Mouse (Mus musculus) CH12.LX (cell line): ENCODE measurements at regions not wholly inside any gene's neighbourhood (a gene's known extent, or its start where the extent isn't known, plus 50 kb on each side); places are given as distances from the start of the nearest gene placed in this dataset.

ENCODE experiments used
- DNase-seq: peaks from one replicate; pipeline ENCODE4 v3.0.0-alpha.2; 2013; ENCODE audit errors: extremely low read depth
- H3K27ac ChIP-seq: 2 replicates; pipeline ENCODE4 v1.5.1; 2012; ENCODE audit warnings: low read depth, mild to moderate bottlenecking, control low read depth, moderate library complexity; ENCODE audit not compliant: insufficient read depth
- H3K27me3 ChIP-seq: replicated peaks from 2 replicates; pipeline ENCODE3; 2012; ENCODE audit warnings: inconsistent platforms
- H3K36me3 ChIP-seq, 2 experiments: replicated peaks in 1 of 2; 2 replicates each; pipeline versions ENCODE3 to v1.6.1; 2012; ENCODE audit warnings: inconsistent platforms in 1 of 2, low read length in 1 of 2, mild to moderate bottlenecking in 1 of 2, mixed read lengths in 1 of 2, moderate library complexity in 1 of 2; ENCODE audit not compliant: control insufficient read depth in 1 of 2, insufficient read depth in 1 of 2
- H3K4me1 ChIP-seq, 2 experiments: 2 replicates each; pipeline ENCODE4 v1.6.1; 2012; ENCODE audit warnings: inconsistent platforms in 1 of 2, moderate library complexity in 1 of 2; ENCODE audit not compliant: insufficient read depth in 2 of 2, control insufficient read depth in 1 of 2
- H3K4me2 ChIP-seq: 2 replicates; pipeline ENCODE4 v1.6.1; 2012; ENCODE audit warnings: low read depth, mild to moderate bottlenecking, control low read depth; ENCODE audit not compliant: poor library complexity, insufficient read depth, severe bottlenecking
- H3K4me3 ChIP-seq, 3 experiments: fragments of 150-350 bp in 1 of 3; sonication (generic) in 1 of 3; replicated peaks in 1 of 3; 2 replicates each; pipeline versions ENCODE3 to v1.5.1; 2011 to 2012; ENCODE audit warnings: low read depth in 2 of 3, low read length in 2 of 3, mild to moderate bottlenecking in 2 of 3, moderate library complexity in 2 of 3, control low read depth in 1 of 3, improper control_type of control experiment in 1 of 3, inconsistent platforms in 1 of 3, mixed read lengths in 1 of 3; ENCODE audit not compliant: poor library complexity in 1 of 3
- H3K79me2 ChIP-seq: replicated peaks from 2 replicates; pipeline ENCODE4 v1.6.1; 2012; ENCODE audit warnings: mild to moderate bottlenecking, moderate library complexity; ENCODE audit not compliant: control insufficient read depth, poor library complexity, insufficient read depth, severe bottlenecking; ENCODE audit errors: extremely low read depth
- H3K9ac ChIP-seq: 2 replicates; pipeline ENCODE4 v1.6.1; 2012; ENCODE audit warnings: low read depth, mild to moderate bottlenecking, control low read depth, moderate library complexity; ENCODE audit not compliant: insufficient read depth
- H3K9me3 ChIP-seq: replicated peaks from 2 replicates; pipeline ENCODE3; 2012; ENCODE audit warnings: low read length, inconsistent platforms, mixed read lengths
- BHLHE40 ChIP-seq: IDR thresholded peaks from 2 replicates; pipeline ENCODE4 v1.6.1; 2011; ENCODE audit warnings: mild to moderate bottlenecking, low read depth, low read length, improper control_type of control experiment
- CHD2 ChIP-seq: IDR thresholded peaks from 2 replicates; pipeline ENCODE4 v1.6.1; 2011; ENCODE audit warnings: low read length, improper control_type of control experiment
- ETS1 ChIP-seq: conservative IDR thresholded peaks from 2 replicates; pipeline ENCODE4 v1.6.1; 2012; ENCODE audit warnings: low read depth, mild to moderate bottlenecking, inconsistent platforms, low read length, improper control_type of control experiment, moderate library complexity
- IRF4 ChIP-seq: IDR thresholded peaks from 2 replicates; pipeline ENCODE4 v1.6.1; 2014; ENCODE audit warnings: low read depth, mild to moderate bottlenecking, inconsistent platforms, low read length, improper control_type of control experiment
- JUN ChIP-seq: IDR thresholded peaks from 2 replicates; pipeline ENCODE4 v1.6.1; 2011; ENCODE audit warnings: low read depth, mild to moderate bottlenecking, low read length, improper control_type of control experiment, moderate library complexity; ENCODE audit not compliant: insufficient read depth
- MAFK ChIP-seq: IDR thresholded peaks from 2 replicates; pipeline ENCODE4 v1.6.1; 2011; ENCODE audit warnings: low read length, improper control_type of control experiment; ENCODE audit not compliant: insufficient replicate concordance
- MAX ChIP-seq: IDR thresholded peaks from 2 replicates; pipeline ENCODE4 v1.6.1; 2011; ENCODE audit warnings: low read length, improper control_type of control experiment
- MAZ ChIP-seq: IDR thresholded peaks from 2 replicates; pipeline ENCODE4 v1.6.1; 2012; ENCODE audit warnings: low read depth, mild to moderate bottlenecking, inconsistent platforms, low read length, improper control_type of control experiment, moderate library complexity
- MEF2A ChIP-seq: IDR thresholded peaks from 2 replicates; pipeline ENCODE4 v1.6.1; 2014; ENCODE audit warnings: low read depth, mild to moderate bottlenecking, inconsistent platforms, low read length, improper control_type of control experiment, borderline replicate concordance
- POLR2A ChIP-seq: IDR thresholded peaks from 2 replicates; pipeline ENCODE4 v1.6.1; 2011; ENCODE audit warnings: low read depth, mild to moderate bottlenecking, improper control_type of control experiment, low read length
- TBP ChIP-seq: conservative IDR thresholded peaks from 2 replicates; pipeline ENCODE4 v1.6.1; 2011; ENCODE audit warnings: low read depth, low read length, improper control_type of control experiment
- TCF12 ChIP-seq: IDR thresholded peaks from 2 replicates; pipeline ENCODE4 v1.6.1; 2014; ENCODE audit warnings: low read depth, mild to moderate bottlenecking, inconsistent platforms, low read length, improper control_type of control experiment
- USF2 ChIP-seq: conservative IDR thresholded peaks from 2 replicates; pipeline ENCODE4 v1.6.1; 2011; ENCODE audit warnings: low read depth, low read length, improper control_type of control experiment
- ZKSCAN1 ChIP-seq: IDR thresholded peaks from 2 replicates; pipeline ENCODE4 v1.6.1; 2012; ENCODE audit warnings: low read depth, inconsistent platforms, low read length, improper control_type of control experiment, borderline replicate concordance
- ZMIZ1 ChIP-seq: IDR thresholded peaks from 2 replicates; pipeline ENCODE4 v1.6.1; 2012; ENCODE audit warnings: low read depth, mild to moderate bottlenecking, inconsistent platforms, low read length, improper control_type of control experiment
- dilution Hi-C: fragments of 300-500 bp; cut with MboI; formaldehyde crosslinking; loops from 2 replicates; pipeline ENCODE4 v1.14.3; 2020; ENCODE audit warnings: low sequenced_read_pairs; ENCODE audit not compliant: extremely low pct_unique_long_range_greater_than_20kb, extremely low pct_ligation_motif_present
- in situ Hi-C: fragments of 300-500 bp; cut with MboI; formaldehyde crosslinking; loops from 3 replicates; pipeline ENCODE4 v1.14.3; 2019; ENCODE audit warnings: low sequenced_read_pairs, low pct_ligation_motif_present, low pct_unique_long_range_greater_than_20kb, mixed read lengths

DNA sequence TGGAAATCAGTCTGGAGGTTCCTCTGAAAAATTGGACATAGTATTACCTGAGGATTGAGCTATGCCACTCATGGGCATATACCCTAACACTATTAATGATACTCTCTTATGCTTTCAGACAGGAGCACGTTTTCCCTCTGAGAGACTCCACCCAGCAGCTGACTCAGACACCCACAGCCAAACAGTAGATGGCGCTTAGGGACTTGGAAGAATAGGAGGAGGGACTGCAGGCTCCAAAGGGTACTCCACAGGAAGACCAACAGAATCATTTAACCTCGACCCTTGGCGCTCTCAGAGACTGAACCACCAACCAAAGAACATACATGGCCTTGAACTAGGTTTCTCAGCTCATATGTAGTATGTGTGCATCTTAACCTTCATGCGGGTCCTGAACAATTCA, 216.0 kb upstream of the Fut9 start:
- no peaks in the 10 kb centered on the region for H3K79me2 ChIP-seq
- H3K9me3 ChIP-seq = peaks cover 3% of the 10 kb centered on the region
- no peak overlapping the region for H3K4me2 ChIP-seq
- TF ChIP-seq MAFK (no peak), ZMIZ1 (no peak), MAX (no peak), USF2 (no peak), MEF2A (no peak), ZKSCAN1 (no peak)
- peak; percentile 9 for DNase-seq
- H3K4me1 ChIP-seq = no peaks in the 10 kb centered on the region
- dilution Hi-C loops = no loop called here
- no peaks in the 10 kb centered on the region for H3K27me3 ChIP-seq
- no peak overlapping the region for H3K27ac ChIP-seq
- in situ Hi-C loops = no loop called here
- no peaks in the 10 kb centered on the region for H3K36me3 ChIP-seq
- H3K9ac ChIP-seq = no peak overlapping the region
- H3K4me3 ChIP-seq = no peak overlapping the region

DNA sequence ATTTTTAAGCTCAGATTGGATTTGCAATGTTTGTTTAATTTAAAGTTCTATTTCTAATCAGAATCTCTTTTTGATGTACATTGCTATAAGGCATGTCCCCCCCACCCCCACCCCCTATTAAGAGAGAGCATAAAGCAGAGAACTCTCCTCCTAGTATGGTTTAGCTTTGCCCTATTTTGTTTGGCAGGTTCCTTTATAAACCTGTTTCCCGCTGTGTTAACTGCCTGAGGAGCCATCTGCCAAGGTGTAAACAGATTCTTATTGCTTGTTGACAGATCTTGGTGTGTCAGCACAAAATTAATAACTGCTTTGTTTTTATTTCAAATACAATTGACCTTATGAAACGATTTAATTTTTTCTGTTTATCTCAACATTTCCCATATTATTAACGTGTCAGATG, 200.3 kb upstream of the Fut9 start:
- dilution Hi-C loops = no loop called here
- DNase-seq = no peak
- H3K27ac ChIP-seq = no peak overlapping the region
- in situ Hi-C loops = no loop called here
- no peaks in the 10 kb centered on the region for H3K79me2 ChIP-seq
- no peak overlapping the region for H3K4me3 ChIP-seq
- no peaks in the 10 kb centered on the region for H3K4me1 ChIP-seq
- no peak overlapping the region for H3K4me2 ChIP-seq
- H3K9ac ChIP-seq = no peak overlapping the region
- H3K36me3 ChIP-seq = no peaks in the 10 kb centered on the region
- TF ChIP-seq POLR2A = no peak
- no peak for TF ChIP-seq ETS1
- TF ChIP-seq MAZ = no peak
- no peak for TF ChIP-seq CHD2
- TF ChIP-seq BHLHE40 = no peak
- TF ChIP-seq TCF12 = no peak
- no peak for TF ChIP-seq TBP
- TF ChIP-seq MAX = no peak
- TF ChIP-seq JUN = no peak
- TF ChIP-seq MEF2A = no peak
- TF ChIP-seq USF2 = no peak
- no peak for TF ChIP-seq IRF4
- no peak for TF ChIP-seq ZMIZ1
- no peaks in the 10 kb centered on the region for H3K9me3 ChIP-seq
- H3K27me3 ChIP-seq = no peaks in the 10 kb centered on the region
